Mouse (Mus musculus): ENCODE data around the gene Tsc22d2. TPM values are rescaled to one million over a fixed set of nuclear protein-coding genes. Genes with fewer than 3 reads are reported as not detected.

Gene Tsc22d2
- total and polyA plus RNA-seq, 2 experiments, result 6.7 to 7.7 TPM

GRCm38 (mm10) chr3:58493621-58494020 is 79.1 kb downstream of the Tsc22d2 start:
- 84% methylated on average over 4 of the region's 4 CpGs for WGBS
- no peaks in the 10 kb centered on the region for H3K36me3 ChIP-seq (ENCODE audit: control insufficient read depth, insufficient read depth, low read length)
- H3K4me3 ChIP-seq (ENCODE audit: insufficient read depth, low read depth, low read length), result no peak overlapping the region
- DNase-seq (ENCODE audit: extremely low read depth, low read depth, low spot score), result no peak
- H3K27ac ChIP-seq (replicated peaks; ENCODE audit: insufficient read depth, low read depth, low read length), result no peak overlapping the region
- TF ChIP-seq POLR2A (IDR thresholded peaks at IDR 0.05; ENCODE audit: extremely low read depth, insufficient read depth, low read length) (no peak), CTCF (IDR thresholded peaks at IDR 0.05; ENCODE audit: low read depth, low read length) (no peak)
- no peaks in the 10 kb centered on the region; the same call in 1 of the 2 replicates for H3K4me1 ChIP-seq (ENCODE audit: control insufficient read depth, insufficient read depth, low read length)
- no peaks in the 10 kb centered on the region for H3K27me3 ChIP-seq (ENCODE audit: control insufficient read depth, insufficient read depth, low read length)
- no peaks in the 10 kb centered on the region for H3K79me2 ChIP-seq (ENCODE audit: control insufficient read depth, insufficient read depth, low read length)
- no peak overlapping the region for H3K9ac ChIP-seq (ENCODE audit: low read depth, low read length)

DNA sequence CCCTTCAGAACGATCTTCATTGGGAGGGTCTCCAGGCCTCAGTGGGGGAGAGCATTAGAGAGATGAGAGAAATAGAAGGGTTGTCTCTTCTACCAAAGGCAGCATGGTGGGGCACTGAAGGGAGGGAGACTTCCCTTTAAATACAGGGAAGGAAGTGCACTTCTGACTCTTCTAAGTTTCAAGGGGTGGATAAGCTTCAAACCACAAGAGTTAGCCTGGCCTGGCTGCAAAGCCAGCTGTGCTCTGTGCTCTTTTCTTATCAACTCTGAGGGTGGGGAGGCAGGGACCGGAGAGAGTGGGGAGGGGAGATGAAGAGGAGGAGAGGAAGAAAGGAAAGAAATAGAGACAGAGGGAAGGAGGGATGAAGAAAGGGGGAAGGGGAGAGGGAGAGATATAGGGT is 87.4 kb downstream of the Tsc22d2 start:
- H3K9ac ChIP-seq (ENCODE audit: low read depth, low read length), result no peak overlapping the region
- H3K36me3 ChIP-seq (ENCODE audit: control insufficient read depth, insufficient read depth, low read length), result no peaks in the 10 kb centered on the region
- WGBS, result 62% methylated on average over 2 of the region's 2 CpGs
- H3K27ac ChIP-seq (replicated peaks; ENCODE audit: insufficient read depth, low read depth, low read length), result no peak overlapping the region
- DNase-seq (ENCODE audit: extremely low read depth, low read depth, low spot score), result no peak
- no peaks in the 10 kb centered on the region for H3K4me1 ChIP-seq (ENCODE audit: control insufficient read depth, insufficient read depth, low read length)
- TF ChIP-seq POLR2A (IDR thresholded peaks at IDR 0.05; ENCODE audit: extremely low read depth, insufficient read depth, low read length), result no peak
- TF ChIP-seq CTCF (IDR thresholded peaks at IDR 0.05; ENCODE audit: low read depth, low read length), result no peak
- no peak overlapping the region for H3K4me3 ChIP-seq (ENCODE audit: insufficient read depth, low read depth, low read length)
- H3K27me3 ChIP-seq (ENCODE audit: control insufficient read depth, insufficient read depth, low read length), result no peaks in the 10 kb centered on the region
- no peaks in the 10 kb centered on the region for H3K79me2 ChIP-seq (ENCODE audit: control insufficient read depth, insufficient read depth, low read length)

DNA sequence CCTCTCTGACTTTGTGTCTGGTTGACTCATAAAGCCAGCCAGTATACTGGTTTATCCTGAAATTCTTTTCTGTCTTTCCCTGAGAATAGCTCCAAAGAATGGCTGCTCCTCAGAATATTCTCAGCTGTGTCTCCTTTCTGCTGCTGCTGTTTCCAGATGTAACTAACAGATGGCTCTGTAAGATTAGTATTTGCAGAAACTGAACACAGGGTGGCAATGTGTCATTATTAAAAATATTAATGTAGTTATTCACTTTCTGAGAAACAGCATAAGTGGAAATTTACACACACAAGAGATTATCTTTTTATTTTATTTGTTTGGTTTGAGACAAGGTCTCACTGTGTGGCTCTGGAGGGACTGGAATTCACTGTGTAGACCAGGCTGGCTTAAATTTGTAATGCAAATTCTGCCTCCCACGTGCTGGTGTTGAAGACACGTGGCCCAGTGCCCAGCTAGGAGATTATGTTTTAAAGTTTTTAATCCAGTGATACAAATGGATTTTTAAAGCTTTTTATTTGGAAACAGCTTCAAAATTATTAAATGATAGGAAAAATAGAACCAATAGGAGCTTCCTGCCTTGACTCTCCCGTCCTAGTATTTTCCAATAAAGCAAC is 89.3 kb downstream of the Tsc22d2 start:
- no peaks in the 10 kb centered on the region for H3K36me3 ChIP-seq (ENCODE audit: control insufficient read depth, insufficient read depth, low read length)
- H3K9ac ChIP-seq (ENCODE audit: low read depth, low read length), result no peak overlapping the region
- 68% methylated on average over 3 of the region's 3 CpGs for WGBS
- H3K27me3 ChIP-seq (ENCODE audit: control insufficient read depth, insufficient read depth, low read length), result no peaks in the 10 kb centered on the region
- no peak for DNase-seq (ENCODE audit: extremely low read depth, low read depth, low spot score)
- H3K27ac ChIP-seq (replicated peaks; ENCODE audit: insufficient read depth, low read depth, low read length), result no peak overlapping the region
- H3K4me1 ChIP-seq (ENCODE audit: control insufficient read depth, insufficient read depth, low read length), result peaks cover 5% of the 10 kb centered on the region; the same call in 1 of the 2 replicates
- no peak overlapping the region for H3K4me3 ChIP-seq (ENCODE audit: insufficient read depth, low read depth, low read length)
- no peak for TF ChIP-seq CTCF (IDR thresholded peaks at IDR 0.05; ENCODE audit: low read depth, low read length)
- TF ChIP-seq POLR2A (IDR thresholded peaks at IDR 0.05; ENCODE audit: extremely low read depth, insufficient read depth, low read length), result no peak
- no peaks in the 10 kb centered on the region for H3K79me2 ChIP-seq (ENCODE audit: control insufficient read depth, insufficient read depth, low read length)

- Histone ChIP-seq H3K27ac (replicated peaks; ENCODE audit: insufficient read depth, low read depth, low read length) (no peak overlapping the region), H3K36me3 (ENCODE audit: control insufficient read depth, insufficient read depth, low read length) (no peaks in the 10 kb centered on the region), H3K4me3 (ENCODE audit: insufficient read depth, low read depth, low read length) (no peak overlapping the region), H3K79me2 (ENCODE audit: control insufficient read depth, insufficient read depth, low read length) (no peaks in the 10 kb centered on the region), H3K27me3 (ENCODE audit: control insufficient read depth, insufficient read depth, low read length) (no peaks in the 10 kb centered on the region), H3K4me1 (ENCODE audit: control insufficient read depth, insufficient read depth, low read length) (peaks cover 5% of the 10 kb centered on the region; the same call in 1 of the 2 replicates), H3K9ac (ENCODE audit: low read depth, low read length) (no peak overlapping the region)
- no peak for DNase-seq (ENCODE audit: extremely low read depth, low read depth, low spot score)
- TF ChIP-seq POLR2A (IDR thresholded peaks at IDR 0.05; ENCODE audit: extremely low read depth, insufficient read depth, low read length) (no peak), CTCF (IDR thresholded peaks at IDR 0.05; ENCODE audit: low read depth, low read length) (no peak)
Observed at GRCm38 (mm10) chr3:58504676-58505075, 90.2 kb downstream of the Tsc22d2 start.

- peak; percentile 86 for DNase-seq (ENCODE audit: extremely low read depth, low read depth, low spot score)
- TF ChIP-seq CTCF (IDR thresholded peaks at IDR 0.05; ENCODE audit: low read depth, low read length) (no peak), POLR2A (IDR thresholded peaks at IDR 0.05; ENCODE audit: extremely low read depth, insufficient read depth, low read length) (no peak)
- WGBS, result 24% methylated on average over 7 of the region's 7 CpGs
- Histone ChIP-seq H3K27ac (replicated peaks; ENCODE audit: insufficient read depth, low read depth, low read length) (peak overlapping the region; percentile 48), H3K9ac (ENCODE audit: low read depth, low read length) (peak overlapping the region; percentile 35; the same call in 1 of the 2 replicates), H3K4me1 (ENCODE audit: control insufficient read depth, insufficient read depth, low read length) (peaks cover 5% of the 10 kb centered on the region; the same call in 1 of the 2 replicates), H3K79me2 (ENCODE audit: control insufficient read depth, insufficient read depth, low read length) (no peaks in the 10 kb centered on the region), H3K36me3 (ENCODE audit: control insufficient read depth, insufficient read depth, low read length) (no peaks in the 10 kb centered on the region), H3K27me3 (ENCODE audit: control insufficient read depth, insufficient read depth, low read length) (no peaks in the 10 kb centered on the region), H3K4me3 (ENCODE audit: insufficient read depth, low read depth, low read length) (no peak overlapping the region)
Observed at GRCm38 (mm10) chr3:58508020-58508750, 93.7 kb downstream of the Tsc22d2 start.

DNA sequence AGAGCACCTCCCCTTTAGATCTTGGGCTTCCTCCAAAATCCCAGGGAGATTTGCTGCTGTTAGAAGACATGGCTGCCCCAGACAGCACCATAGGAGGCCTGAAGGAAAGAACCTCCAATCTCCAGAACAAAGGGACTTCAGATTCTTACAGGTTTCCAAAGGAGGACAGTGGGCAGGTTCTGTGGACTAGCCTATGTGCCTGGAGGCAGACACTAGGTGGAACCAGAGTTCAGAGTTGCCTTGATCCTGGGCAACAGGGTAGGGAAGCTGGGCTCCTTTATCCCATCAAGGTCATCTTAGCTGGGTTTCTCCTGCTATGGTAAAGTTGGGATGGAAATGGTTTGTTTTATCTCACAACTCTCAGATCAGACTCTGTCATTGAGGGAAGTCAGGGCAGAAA is 97.1 kb downstream of the Tsc22d2 start:
- Histone ChIP-seq H3K36me3 (ENCODE audit: control insufficient read depth, insufficient read depth, low read length) (no peaks in the 10 kb centered on the region), H3K4me3 (ENCODE audit: insufficient read depth, low read depth, low read length) (no peak overlapping the region), H3K27me3 (ENCODE audit: control insufficient read depth, insufficient read depth, low read length) (no peaks in the 10 kb centered on the region), H3K27ac (replicated peaks; ENCODE audit: insufficient read depth, low read depth, low read length) (no peak overlapping the region), H3K4me1 (ENCODE audit: control insufficient read depth, insufficient read depth, low read length) (peaks cover 5% of the 10 kb centered on the region; the same call in 1 of the 2 replicates), H3K79me2 (ENCODE audit: control insufficient read depth, insufficient read depth, low read length) (no peaks in the 10 kb centered on the region), H3K9ac (ENCODE audit: low read depth, low read length) (no peak overlapping the region)
- peak; percentile 70 for TF ChIP-seq CTCF (IDR thresholded peaks at IDR 0.05; ENCODE audit: low read depth, low read length)
- TF ChIP-seq POLR2A (IDR thresholded peaks at IDR 0.05; ENCODE audit: extremely low read depth, insufficient read depth, low read length), result no peak
- DNase-seq (ENCODE audit: extremely low read depth, low read depth, low spot score), result no peak

Measured in liver, adult 2 months (tissue).